Mouse (Mus musculus) heart, postnatal 36 days (tissue): ENCODE results near the gene Smc4. TPM values are rescaled to one million over a fixed set of nuclear protein-coding genes. Genes with fewer than 3 reads are reported as not detected.

Experiments
- DNase-seq, 2 experiments: peaks; one replicate each; pipeline ENCODE4 v3.0.0; 2021 to 2022
- intact Hi-C: fragments of 180-260 bp; cut with DNase I; formaldehyde crosslinking; loops from one replicate; pipeline ENCODE4 v1.15.1; 2025
- total RNA-seq, 2 experiments: library from RNA; stranded (reverse); gene quantifications; 2 replicates each; pipeline ENCODE4 v1.2.3; 2021

The Smc4 gene
- 10 to 100 TPM; 14.4 to 18.8 TPM for total RNA-seq

DNA sequence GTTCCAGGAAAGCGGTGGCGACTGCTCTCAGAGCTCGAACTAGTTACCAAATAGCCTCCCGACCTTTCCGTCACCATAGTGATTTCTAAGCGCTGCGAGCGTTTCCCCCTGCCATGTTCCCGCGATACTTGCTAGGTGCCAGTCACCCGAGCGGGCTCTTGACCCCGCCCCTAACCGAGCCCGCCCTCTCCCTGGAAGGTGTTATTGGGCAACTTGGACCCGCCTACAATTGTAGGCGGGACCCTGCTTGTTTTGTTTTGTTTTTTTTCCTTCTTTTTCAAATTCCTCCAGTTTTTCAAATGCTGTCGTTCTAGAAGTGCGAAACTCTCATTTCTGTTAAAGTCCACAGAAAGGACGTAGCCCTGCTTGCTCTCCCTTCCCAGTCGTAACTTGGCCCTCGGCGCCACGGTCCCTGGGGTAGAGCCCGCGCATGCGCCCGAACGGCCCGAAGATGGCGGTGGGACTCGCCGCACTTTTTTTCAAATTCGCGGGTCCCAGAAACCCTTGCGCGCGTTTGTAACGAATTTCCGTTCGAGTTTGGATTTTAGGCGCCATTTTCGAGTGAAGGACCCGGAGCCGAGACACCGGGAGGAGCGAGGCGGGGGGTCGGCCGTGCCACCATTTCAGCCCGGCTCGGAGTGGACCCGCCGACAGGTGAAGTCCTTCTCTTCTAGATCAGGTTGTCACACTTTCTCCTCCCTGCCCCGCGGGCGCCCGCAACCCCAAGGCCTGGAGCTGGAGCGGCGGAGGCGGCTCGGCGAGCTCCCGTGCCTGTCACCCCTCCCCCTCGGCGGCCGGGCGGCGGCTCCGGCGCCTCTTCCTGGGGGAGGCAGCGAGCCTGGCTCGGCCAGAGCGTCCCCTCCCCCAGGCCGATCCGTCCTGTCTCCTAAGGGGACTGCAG lies at the start of gene Smc4, which contains the start of gene Ift80:
TSS of gene Smc4 (plus strand) at position 302 of the 901 bp plus-strand sequence.
TSS of gene Ift80 (minus strand) at position 134 of the 901 bp plus-strand sequence.
- intact Hi-C loops: loop anchor here (2.0 to 10.0 kb wide), 3 partner anchors 122 to 510 kb away; partner anchors contain the start of genes Kpna4 and Ppm1l
- DNase-seq: peak; percentile 95 to 96

DNA sequence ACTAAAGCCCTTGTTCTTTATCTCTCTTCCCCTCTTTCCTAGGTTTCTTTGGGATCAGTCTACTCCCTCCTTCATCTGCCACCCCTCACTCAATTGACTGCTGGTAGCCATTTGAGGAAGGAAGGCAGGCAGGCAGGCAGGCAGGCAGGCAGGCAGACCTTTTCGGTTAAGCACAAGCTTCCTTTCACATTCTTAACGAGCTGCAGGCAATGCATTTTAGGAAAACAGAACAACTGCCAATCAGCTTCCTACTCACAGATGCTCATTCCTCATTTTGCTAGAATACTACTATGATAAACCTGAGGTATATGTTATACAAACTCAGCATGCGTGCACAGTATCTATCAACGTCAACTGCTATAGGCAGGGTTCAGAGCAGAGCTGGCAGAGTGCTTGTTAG lies 48.1 kb upstream of the Smc4 start:
- no peak for DNase-seq
- intact Hi-C loops: loop anchor here (5.0 kb wide), 1 partner anchor 339 kb away; no protein-coding TSS in a partner anchor

DNA sequence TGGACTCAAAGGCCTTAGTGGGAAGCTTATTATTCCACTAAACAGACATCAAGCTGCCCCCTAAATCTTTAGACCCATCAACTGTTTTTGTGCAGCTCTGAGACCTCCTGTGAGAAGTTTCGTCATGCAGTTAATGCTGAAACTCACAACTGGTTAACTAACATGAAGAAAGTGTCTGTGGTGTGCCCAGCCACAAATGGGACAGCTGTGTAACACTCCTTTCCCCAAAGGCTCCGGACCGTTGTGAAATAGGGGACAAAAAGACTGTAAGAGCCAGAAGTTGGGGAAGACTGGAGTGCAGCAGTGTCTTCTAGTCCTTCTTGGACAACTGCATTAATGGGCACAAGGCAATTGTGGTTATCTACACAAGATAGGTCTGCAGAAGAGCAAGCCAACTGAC lies 47.1 kb upstream of the Smc4 start:
- intact Hi-C loops: loop anchor here (5.0 kb wide), 1 partner anchor 340 kb away; no protein-coding TSS in a partner anchor

DNA sequence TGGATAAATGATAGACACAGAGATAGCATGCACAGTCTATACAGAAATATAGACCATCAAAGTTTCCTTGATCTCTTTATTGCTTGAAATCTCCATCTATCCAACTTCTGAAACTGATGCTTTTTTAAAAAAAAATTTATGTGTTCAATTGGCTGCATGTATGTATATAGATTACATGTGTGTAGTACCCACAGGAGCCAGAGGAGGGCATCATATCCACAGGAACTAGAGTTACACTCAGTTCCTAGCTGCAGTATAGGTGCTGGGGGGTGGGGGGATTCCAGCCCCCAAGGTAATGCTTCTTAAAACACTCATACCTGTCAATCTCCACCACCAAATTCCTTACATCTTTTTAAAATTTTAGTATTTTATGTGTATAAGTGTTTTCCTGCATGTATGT lies 39.9 kb upstream of the Smc4 start:
- DNase-seq: peak in 1 of 2 experiments; percentile 29
- intact Hi-C loops: no loop called here

More for the DNA sequence above, 47.1 kb upstream of the Smc4 start:
- no peak for DNase-seq

DNA sequence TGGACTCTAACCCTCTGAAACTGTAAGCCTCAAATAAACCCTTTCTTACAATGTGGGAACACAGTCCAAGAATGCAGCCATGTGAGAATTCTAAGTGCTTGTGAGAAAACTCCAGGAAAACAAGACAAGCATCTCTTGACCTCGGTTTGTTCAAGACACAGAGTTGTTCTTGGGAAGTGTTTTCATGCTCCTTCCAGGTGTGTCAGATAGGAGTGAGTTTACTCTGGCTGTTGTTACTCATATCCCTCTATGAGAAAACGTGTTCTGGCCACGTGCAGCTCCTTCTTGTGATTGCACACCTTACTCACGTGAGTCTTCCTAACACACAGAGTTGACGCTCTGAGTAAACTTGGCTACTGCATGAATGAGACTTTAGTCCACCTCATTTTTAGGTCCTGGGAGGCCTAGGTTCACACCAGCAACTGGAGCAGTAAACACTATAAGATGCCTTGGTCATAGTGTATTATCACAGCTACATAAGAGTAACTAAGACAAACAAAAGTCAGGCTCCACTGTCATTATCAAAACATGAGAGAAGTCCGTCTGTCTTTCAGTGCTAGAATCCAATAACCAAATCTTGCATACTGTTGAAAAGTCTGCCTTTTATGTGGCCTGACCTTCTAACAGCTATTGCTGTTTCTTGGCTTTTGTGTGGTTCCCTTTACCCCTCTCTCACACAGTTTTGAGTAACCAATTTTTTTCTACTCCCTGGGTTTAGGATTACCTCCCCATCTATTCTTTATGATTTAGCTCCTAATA lies 37.8 kb upstream of the Smc4 start:
- intact Hi-C loops: no loop called here
- no peak for DNase-seq

DNA sequence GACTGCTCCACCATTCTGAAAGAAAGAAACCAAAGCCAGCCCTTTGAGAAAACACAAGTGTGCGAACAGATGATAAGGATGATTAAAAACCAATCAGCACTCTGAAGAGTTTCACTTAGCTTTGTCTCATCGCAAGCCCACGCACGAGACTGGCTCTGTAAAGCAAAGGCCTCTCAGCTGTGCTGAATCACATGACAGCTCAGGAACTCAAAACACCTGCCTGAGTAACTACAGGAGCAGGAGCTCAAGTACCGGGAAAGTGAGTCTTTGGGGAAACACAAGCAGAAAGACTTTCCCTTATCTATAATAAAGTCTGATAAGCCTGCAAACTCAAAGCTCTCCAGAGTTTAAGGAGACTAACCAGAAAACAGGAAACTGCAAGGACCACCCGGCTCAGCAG lies 37.1 kb upstream of the Smc4 start:
- intact Hi-C loops: no loop called here
- DNase-seq: no peak

DNA sequence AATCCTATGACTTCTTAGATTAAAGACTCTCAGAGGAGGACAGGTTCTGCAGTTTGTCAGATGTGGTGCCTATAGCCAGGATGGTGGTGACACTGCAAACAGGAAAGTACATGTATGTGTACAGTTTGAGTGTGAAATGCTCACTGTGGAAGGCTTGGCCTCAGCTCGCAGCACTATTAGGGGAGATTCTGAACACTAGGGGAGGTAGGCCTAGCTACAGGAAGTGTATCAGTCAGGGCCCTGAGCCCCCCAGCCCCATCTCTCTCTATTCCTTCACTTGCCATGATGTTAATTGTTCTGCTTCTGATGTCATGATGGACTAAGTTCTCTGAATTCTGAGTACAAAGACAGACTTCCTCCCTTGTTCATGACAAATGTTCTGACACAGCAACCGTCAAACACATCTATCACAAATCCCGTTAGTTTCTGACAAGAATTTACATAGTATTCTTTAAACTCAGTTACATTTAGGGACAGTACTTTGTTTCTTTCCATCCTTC lies 35.4 kb upstream of the Smc4 start:
- no peak for DNase-seq
- intact Hi-C loops: no loop called here

DNA sequence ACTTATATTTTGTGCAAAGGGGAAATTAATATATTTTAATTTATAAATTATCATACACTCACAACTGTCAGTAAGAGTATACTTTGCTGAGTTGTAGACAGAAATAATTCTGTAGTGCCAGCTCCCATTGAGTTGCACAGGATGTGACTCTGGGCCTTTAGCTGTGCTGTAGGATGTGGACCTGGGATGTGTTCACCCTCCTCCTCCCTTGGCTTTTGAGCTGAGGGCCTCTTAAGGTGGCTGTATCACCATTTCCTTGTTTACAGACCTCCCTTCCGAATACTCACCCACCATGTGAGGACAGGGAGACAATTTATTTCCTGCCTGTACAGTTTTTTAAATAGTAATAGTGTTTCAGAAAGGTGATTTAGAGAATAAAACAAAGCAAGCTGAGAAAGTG lies 31.0 kb upstream of the Smc4 start:
- intact Hi-C loops: no loop called here
- DNase-seq: no peak

DNA sequence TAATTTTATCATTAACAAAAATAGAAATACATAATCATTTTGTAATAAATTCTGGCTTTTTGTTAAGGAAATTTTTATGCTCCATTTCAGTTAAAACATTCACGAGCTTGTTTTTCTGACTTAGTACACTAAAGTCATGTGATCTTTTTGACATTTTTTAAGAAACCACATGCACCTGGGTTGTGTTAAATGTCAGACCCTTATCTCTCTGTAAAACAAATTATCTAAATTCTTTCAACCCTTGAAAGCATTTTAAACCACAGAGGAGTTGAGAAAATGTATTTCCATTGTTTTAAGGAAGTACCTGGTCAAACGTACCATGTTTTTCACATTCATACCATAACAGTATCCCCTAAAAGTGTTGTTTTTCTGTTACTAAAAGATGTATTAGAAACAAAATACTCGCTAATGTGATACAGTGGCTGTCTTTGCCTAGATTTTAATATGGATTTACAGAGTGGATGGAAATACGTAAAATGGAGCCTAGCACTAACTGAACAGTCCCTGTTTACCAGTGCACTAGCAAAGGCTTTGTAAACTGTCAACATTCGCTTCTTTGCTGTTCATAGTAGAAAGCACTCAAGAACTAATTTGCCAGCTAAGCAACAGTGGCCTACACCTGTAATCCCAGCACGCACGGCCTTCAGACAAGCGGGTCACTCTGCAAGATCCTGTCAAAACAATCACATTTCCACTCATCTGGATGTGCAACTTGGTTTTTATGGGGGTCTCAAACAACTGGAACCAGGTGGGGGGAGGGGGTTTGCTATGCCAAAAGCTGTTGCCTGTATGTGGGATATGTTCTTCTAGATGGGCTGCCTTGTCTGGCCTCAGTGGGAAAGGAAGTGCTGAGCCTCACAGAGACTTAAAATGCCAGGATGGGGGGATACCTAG lies 29.7 kb upstream of the Smc4 start:
- no peak for DNase-seq
- intact Hi-C loops: no loop called here

DNA sequence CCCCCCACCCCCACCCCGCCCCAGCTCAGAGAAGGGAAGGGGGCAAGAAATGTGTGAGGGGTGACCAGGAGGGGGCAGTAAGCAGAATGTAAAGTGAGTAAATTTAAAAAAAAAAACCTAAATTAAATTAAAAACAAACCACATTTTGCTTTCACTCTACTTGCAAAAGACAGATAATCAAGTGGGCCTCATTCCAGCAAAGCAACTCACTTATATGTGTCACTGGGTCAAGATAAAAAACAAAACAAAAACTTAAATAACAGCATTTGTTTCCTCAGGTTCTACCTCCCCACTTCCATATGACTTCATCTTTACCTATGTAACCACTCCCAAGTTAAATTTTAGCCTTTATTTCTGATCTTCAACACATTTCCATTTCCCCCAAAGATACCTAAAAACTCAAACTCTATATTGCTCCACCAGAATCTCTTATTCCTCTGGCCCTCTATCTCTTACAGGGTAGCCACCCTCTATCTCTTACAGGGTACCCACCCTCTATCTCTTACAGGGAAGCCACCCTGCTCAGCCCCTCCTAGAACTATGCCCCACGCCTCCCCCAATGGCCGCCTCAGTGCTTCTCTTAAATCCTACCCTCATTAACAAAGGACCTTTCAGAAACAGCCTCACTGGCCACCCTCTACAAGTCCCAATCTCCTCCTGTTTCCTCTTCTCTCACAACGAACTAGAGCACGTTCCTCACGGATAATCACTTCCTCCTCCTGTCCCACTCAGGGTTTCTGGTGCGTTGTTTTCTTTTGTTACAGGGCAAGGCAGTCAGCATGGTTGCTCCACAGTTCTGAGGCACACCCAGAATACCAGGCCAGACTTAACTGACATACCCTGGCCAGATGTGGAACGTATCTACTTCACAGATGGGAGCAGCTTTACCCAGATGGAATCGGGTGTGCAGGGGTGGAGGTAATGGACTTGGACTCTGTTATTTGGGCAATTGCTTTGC lies 28.7 kb upstream of the Smc4 start:
- DNase-seq: peak; percentile 5 to 7
- intact Hi-C loops: no loop called here

DNA sequence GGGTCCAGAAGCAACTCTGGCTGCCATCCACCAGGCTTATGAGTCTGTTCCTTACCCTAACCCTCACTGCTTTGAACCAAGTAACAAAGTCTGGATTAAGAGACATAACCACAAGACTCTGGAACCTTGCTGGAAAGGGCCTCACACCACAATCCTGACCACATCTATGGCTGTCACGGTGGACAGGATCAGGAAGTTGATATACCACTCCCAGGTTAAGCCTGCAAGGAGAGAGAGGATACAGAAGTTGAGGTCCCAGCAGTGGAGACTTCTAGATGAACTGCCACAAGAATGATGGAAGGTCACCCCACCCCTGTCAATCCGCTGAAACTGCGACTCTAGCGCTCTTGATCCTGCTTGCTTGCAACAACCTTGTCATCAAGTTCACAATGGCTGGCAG lies 26.8 kb upstream of the Smc4 start:
- no peak for DNase-seq
- intact Hi-C loops: no loop called here

DNA sequence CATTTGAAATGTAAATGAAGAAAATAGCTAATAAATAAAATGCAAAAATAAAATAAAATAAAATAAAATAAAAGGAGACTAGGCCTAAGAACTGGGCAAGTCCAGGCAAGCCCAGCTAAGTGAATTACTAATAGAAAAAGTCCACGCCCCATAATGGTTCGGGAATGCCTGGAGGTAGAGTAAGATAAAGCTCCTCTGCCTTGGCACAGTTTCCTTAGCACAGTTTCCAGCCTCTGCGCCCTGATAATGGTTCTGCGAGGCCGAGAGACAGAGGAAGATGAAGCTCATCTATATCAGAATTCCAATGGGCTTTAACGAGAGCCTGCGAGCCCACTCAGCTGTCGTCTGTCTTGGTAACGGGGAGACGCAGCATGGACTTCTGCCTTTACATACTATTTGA lies 25.4 kb upstream of the Smc4 start:
- DNase-seq: no peak
- intact Hi-C loops: no loop called here

DNA sequence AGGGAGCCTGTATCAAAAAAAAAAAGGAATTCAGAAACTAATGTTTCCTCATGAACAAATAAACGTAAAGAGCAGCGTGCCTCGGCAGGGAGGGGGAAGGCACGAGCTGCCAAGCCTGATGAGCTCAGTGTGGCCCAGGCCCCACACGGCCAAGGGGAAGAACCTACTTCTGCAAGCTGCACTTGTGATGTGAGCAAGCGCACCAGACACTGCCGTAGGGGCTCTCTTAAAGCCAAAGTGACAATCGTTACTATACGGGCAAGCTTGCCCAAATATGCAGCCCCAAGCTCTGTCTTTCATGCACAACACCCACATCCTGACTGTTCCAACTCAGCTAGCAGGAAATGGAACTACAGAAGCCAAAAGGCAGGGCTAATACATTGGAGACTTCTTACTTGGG lies 23.6 kb upstream of the Smc4 start:
- DNase-seq: peak in 1 of 2 experiments; percentile 11
- intact Hi-C loops: no loop called here

DNA sequence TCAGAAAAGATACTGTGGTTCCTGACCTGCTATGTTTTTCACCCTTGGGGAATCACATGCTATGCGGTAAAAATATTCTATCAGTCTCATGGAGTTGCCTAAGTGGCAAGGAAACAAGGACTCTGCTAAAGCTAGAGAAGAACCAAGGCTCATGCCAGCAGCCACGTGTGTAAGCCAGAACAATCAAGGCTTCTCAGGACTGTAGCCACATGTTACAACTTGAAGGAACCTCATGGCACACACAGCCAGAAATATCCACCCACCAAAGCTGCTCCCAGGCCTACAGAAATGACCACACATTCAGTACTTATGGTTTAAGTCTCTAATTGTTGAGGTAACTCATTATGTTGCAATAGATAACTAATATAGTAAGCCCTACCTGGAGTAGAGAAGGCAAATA lies 18.0 kb upstream of the Smc4 start:
- no peak for DNase-seq
- intact Hi-C loops: no loop called here

DNA sequence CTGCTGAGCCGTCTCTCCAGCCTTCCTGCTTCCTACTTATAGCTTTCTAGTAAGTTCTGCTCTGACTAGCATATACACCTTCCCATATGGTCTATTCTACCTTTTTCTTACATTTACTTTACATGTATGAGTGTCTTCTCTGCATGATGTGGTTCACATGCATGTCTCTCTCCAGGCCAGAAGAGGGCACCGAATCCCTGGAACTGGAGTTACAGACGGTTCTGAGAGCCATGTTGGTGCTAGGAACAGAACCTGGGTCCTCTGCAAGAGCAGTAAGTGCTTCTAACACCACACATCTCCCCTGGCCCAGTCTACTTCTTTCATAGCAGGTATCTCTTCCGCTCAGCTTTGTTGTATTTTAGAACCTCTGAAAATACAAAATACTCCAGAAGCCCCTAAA lies 1.8 kb upstream of the Smc4 start:
- no peak for DNase-seq
- intact Hi-C loops: loop anchor here (10.0 kb wide), 1 partner anchor 508 kb away; no protein-coding TSS in a partner anchor

DNA sequence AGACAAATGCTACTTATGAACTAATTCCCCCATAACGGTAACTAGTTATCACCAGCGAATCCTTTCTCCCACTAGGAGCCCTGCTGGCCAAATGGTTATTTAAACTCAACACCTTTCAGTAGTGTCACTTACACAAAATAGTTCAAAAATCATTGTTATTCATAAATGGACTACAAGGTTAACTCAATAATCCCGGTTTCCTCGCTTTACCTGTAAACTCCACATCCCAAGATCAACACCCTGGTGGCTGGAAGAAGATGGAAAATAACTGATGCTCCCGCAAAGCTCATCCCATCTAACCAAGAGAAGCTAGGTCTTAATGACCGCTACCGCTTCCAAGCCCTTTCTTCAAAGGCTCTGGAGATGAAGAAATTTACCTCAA lies 492 bp upstream of the Smc4 start:
- DNase-seq: no peak
- intact Hi-C loops: loop anchor here (2.0 to 10.0 kb wide), 2 partner anchors 123 to 509 kb away; partner anchors contain the start of gene Kpna4

DNA sequence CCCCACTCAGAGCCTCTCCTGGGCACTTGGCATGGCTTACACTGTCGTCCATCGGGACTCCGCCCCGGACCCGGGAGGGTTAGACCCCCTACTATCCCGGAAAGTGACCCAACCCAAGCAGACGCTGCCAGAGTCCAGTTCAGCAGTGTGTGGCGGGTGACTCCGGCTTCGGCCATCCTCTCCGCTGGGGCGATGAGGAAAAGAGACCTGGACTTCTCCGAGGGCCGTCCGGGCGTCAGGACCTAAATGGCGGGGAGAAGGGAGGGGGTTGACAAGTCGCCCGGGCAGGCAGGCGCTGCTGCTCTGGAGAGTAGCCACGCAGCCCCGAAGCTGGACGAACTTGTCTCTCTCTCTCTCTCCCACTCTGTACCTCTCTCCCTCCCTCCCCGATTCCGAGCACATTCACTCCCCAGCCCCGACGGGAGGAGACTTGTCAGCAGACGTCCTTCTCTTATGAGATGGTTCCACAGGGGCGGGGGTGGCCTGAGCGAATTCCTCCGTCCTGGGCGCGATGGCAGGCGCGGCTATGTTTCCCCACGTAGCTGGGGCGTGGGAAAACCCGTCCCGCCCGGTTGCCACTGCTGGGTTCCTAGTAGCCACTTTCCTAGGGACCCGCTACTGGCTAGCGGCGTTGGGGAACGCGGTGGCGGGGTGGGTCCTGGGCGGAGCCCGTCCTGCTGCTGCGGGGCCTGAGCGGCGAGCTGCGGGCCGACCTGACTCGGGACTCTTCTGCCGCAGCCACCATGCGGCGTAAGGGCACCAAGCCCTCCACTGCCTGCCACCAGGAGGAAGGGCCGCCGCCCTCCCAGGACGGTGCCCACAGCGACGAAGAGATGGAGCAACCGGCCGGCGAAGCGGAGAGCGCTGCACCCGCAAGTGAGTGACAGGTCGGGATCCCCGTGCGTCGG lies 1.1 kb downstream of the Smc4 start:
- peak; percentile 57 to 67 for DNase-seq
- intact Hi-C loops: loop anchor here (2.0 to 10.0 kb wide), 4 partner anchors 35 to 511 kb away; partner anchors contain the start of genes Kpna4 and Ppm1l
